Mouse (Mus musculus) megakaryocyte, embryonic 14.5 days (primary cell): ENCODE measurements around the gene Pnldc1. TPM values are rescaled to one million over a fixed set of nuclear protein-coding genes. Genes with fewer than 3 reads are reported as not detected.
"Not testable (repeated sequence)": the region's sequence is repeated elsewhere in the genome, so short reads cannot be mapped to it uniquely, and the experiment has no call there.

Experiments
- H3K27me3 ChIP-seq: replicated peaks from 2 replicates; pipeline ENCODE3; 2012; ENCODE audit warnings: inconsistent platforms
- H3K36me3 ChIP-seq: replicated peaks from 2 replicates; pipeline ENCODE3; 2012; ENCODE audit warnings: low read length, inconsistent platforms, mixed read lengths
- H3K4me1 ChIP-seq: 2 replicates; pipeline ENCODE4 v1.6.1; 2012; ENCODE audit warnings: inconsistent platforms
- H3K4me3 ChIP-seq: replicated peaks from 2 replicates; pipeline ENCODE3; 2012; ENCODE audit warnings: moderate library complexity, mild to moderate bottlenecking, inconsistent platforms
- H3K9me3 ChIP-seq: 2 replicates; pipeline ENCODE4 v1.6.1; 2012; ENCODE audit warnings: inconsistent platforms
- FLI1 ChIP-seq: IDR thresholded peaks from 2 replicates; pipeline ENCODE4 v1.6.1; 2012; ENCODE audit warnings: low read length, inconsistent platforms, mixed read lengths
- GATA1 ChIP-seq: IDR thresholded peaks from 3 replicates; pipeline ENCODE4 v1.6.1; 2012; ENCODE audit warnings: mixed read lengths, low read length, inconsistent platforms, borderline replicate concordance
- polyA plus RNA-seq: library from polyadenylated mRNA; stranded (reverse); fragments of >175 nt; gene quantifications from 2 replicates; pipeline ENCODE4 v1.2.3, GENCODE M21; 2012; ENCODE audit warnings: low replicate concordance; ENCODE audit not compliant: insufficient read depth

Gene Pnldc1
- polyA plus RNA-seq, 1 experiment: not detected

DNA sequence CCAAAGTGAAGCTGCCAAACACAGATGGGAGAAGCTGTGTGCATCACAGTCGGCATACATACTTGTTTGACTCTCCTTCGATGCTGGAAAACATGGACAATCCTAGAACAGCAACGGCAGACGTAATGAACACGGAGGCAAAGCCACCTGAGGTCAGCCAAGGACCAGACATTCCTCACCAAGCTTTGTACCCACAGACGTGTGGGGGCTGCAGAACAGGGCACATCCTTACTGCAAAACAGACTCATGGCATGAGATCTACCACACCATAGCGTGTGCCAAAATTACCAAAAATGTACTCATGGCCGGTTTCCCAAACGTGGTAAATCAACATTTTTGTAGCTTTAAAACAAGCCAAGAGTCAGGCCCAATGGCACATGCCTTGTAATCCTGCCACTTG lies 3.6 kb downstream of the Pnldc1 start:
- H3K4me1 ChIP-seq: no peaks in the 10 kb centered on the region; the same call in 1 of the 2 replicates
- H3K36me3 ChIP-seq: peaks cover 78% of the 10 kb centered on the region
- H3K9me3 ChIP-seq: no peaks in the 10 kb centered on the region
- TF ChIP-seq GATA1: no peak
- TF ChIP-seq FLI1: no peak
- no peak overlapping the region for H3K4me3 ChIP-seq
- no peaks in the 10 kb centered on the region for H3K27me3 ChIP-seq

DNA sequence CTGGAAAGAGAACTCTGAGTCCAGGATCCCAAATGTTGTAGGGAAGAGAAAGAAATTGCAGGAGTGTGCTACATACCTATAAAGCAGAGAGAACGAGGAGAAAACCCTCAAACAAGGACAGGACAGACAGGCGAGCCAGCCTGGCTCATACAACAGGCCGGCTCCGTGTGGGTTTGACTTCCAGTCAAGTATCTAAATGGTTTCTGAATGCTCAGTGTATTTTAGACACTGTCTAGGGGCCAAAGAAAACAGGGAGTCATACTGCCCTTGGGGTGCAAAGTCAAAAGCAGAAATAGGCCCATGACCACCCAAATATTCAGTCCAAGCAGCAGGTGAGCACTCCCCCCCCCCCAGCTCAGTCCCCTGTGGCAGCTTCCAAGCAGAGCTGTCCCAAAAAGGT lies 4.2 kb downstream of the Pnldc1 start:
- no peak for TF ChIP-seq FLI1
- TF ChIP-seq GATA1: no peak
- Histone ChIP-seq H3K9me3 (no peaks in the 10 kb centered on the region), H3K4me1 (no peaks in the 10 kb centered on the region; the same call in 1 of the 2 replicates), H3K36me3 (peaks cover 78% of the 10 kb centered on the region), H3K27me3 (no peaks in the 10 kb centered on the region), H3K4me3 (no peak overlapping the region)

DNA sequence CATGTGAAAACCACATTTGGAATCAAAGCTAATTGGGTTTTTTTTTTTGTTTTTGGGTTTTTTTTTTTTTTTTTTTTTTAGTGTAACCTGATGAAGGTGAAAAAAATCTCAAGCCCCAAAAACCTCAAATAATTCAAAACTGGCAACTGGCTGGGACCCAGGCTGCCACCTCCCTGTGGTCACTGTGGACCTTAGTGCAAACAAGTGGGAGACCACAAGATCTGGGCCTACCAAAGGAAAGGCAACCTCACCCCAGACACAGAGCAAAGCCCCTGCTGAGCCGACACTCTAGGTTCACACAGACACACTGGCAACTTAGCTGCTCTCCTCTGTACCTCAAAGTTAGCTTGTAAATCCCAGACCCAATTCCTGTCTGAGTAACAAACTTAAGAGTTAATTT lies 5.7 kb downstream of the Pnldc1 start:
- TF ChIP-seq GATA1 (no peak), FLI1 (no peak)
- Histone ChIP-seq H3K9me3 (no peaks in the 10 kb centered on the region), H3K27me3 (no peaks in the 10 kb centered on the region), H3K4me1 (no peaks in the 10 kb centered on the region; the same call in 1 of the 2 replicates), H3K36me3 (peaks cover 76% of the 10 kb centered on the region), H3K4me3 (no peak overlapping the region)

DNA sequence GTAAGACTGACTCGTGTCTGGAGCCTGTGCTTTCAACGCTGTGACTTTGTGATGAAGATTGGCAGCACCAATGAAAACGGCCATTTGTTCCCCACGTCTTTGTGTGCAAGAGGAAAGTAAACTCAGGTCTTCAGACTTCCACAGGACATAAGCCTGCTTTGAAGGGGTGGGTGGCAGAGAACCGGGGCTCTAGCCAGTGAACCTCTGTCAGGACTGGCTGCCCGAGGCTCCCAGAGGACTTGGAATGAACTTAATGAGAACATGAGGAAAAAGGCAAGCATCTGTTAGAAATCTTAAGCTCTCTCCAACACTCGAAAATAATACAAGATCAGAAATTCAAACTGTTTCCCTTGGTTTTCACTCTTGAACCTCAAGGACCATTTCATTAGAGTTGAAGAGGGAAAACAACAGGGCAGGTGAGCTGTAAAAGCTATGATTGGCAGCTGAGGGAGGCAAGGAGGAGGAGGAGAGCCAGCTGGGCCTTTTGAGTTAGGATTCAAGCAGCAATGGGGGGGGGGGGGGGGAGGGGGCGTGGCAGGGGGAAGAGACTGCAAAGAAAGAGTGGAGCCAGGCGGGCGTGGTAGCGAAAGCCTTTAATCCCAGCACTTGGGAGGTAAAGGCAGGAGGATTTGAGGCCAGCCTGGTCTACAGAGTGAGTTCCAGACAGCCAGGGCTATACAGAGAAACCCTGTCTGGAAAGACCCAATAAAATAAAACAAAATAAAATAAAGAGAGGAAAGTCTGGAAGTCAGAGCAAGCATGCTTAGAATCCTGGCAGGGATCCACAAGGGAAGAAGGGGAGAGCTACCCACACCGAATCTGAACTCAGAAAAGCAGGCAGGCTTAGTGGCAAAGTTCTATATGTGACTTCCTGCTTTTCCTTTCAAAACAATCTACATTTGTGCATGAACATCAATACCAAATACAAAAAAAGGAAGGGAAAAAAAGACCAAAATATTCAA lies 6.4 kb downstream of the Pnldc1 start:
- Histone ChIP-seq H3K9me3 (no peaks in the 10 kb centered on the region), H3K4me1 (no peaks in the 10 kb centered on the region; the same call in 1 of the 2 replicates), H3K27me3 (no peaks in the 10 kb centered on the region), H3K4me3 (no peak overlapping the region), H3K36me3 (peaks cover 76% of the 10 kb centered on the region)
- TF ChIP-seq FLI1 (no peak), GATA1 (no peak)

DNA sequence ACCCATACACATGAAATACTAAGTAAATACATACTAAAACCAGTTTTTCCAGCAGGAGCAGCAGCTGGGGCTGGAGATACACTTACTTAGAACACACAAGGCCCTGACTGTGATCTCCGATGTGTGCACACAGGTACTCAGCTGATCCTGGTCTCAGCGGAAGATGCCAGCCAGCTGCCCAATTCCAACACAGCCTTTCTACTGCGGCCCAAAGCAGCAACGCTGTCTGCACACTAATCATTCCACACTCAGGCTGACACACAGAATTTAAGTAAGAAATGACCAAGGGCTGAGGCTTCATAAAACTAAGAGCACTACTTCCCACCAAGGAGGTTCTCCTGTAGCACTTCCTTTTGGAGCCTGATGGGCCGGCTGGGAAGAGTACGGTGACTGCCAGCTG lies 7.7 kb downstream of the Pnldc1 start:
- Histone ChIP-seq H3K9me3 (no peaks in the 10 kb centered on the region), H3K36me3 (peaks cover 74% of the 10 kb centered on the region), H3K4me1 (no peaks in the 10 kb centered on the region; the same call in 1 of the 2 replicates), H3K4me3 (no peak overlapping the region), H3K27me3 (no peaks in the 10 kb centered on the region)
- no peak for TF ChIP-seq GATA1
- TF ChIP-seq FLI1: no peak

DNA sequence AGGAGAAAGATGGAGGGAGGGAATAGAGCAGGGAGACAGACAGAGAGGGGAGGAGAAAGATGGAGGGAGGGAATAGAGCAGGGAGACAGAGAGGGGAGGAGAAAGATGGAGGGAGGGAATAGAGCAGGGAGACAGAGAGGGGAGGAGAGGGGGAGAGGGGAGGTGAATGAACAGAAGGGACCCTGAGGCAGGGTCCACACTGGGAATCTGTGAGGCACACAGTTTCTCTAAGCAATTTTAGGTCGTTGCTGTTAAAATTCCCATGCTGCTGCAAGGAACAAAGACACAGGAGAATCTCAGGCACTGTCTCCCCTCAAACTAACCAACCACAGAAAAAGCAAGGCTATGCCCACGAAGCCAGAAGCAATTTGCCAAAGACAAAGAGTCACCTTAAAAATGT lies 11.4 kb downstream of the Pnldc1 start:
- H3K36me3 ChIP-seq: peaks cover 76% of the 10 kb centered on the region
- H3K27me3 ChIP-seq, H3K4me1 ChIP-seq, H3K4me3 ChIP-seq, H3K9me3 ChIP-seq: not testable (repeated sequence)

DNA sequence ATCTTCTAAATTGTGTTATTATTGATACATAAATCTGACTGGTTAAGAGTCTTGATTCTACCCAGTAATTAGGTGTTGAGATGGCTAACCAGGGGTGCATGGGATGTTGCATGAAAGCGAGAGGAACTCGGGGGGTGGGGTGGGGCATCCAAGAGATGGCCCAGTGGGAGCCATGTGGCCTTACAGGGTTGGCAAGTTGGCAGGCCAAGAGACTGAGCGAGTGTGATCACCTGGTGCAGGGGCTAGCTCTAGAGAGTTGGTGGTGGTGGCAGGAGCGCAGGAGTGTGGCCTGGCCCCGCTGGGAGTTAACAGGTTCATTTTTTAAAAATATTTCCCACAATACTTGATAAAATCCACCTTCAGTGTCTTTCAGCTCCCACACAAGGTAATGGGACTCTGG lies 12.4 kb downstream of the Pnldc1 start:
- Histone ChIP-seq H3K4me3 (no peak overlapping the region), H3K27me3 (no peaks in the 10 kb centered on the region), H3K36me3 (peaks cover 73% of the 10 kb centered on the region)

DNA sequence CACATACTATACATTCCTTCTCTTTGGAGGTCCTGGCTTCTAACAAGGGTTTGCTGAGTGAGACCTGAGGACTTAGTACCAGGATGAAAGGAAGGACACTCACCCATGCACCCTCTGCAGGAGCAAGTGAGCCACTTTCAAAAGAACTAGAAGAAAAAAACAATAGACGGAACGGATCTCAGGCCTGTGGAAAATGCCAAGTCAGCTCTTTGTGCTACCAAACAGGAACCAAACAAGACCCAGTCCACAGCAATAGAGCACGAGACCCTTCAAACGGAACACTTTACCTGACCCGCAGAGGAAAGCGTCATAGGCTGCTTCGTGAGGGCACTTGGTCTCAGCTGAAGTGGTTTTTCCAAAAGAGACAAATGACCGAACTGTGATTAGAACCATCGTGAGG lies 18.0 kb downstream of the Pnldc1 start:
- H3K9me3 ChIP-seq: no peaks in the 10 kb centered on the region
- H3K27me3 ChIP-seq: no peaks in the 10 kb centered on the region
- no peak for TF ChIP-seq FLI1
- no peak for TF ChIP-seq GATA1
- H3K4me3 ChIP-seq: no peak overlapping the region
- H3K4me1 ChIP-seq: no peaks in the 10 kb centered on the region
- peaks cover 86% of the 10 kb centered on the region for H3K36me3 ChIP-seq

More for the DNA sequence above, 12.4 kb downstream of the Pnldc1 start:
- Histone ChIP-seq H3K9me3 (no peaks in the 10 kb centered on the region), H3K4me1 (no peaks in the 10 kb centered on the region; the same call in 1 of the 2 replicates)
- TF ChIP-seq GATA1: no peak
- TF ChIP-seq FLI1: no peak

DNA sequence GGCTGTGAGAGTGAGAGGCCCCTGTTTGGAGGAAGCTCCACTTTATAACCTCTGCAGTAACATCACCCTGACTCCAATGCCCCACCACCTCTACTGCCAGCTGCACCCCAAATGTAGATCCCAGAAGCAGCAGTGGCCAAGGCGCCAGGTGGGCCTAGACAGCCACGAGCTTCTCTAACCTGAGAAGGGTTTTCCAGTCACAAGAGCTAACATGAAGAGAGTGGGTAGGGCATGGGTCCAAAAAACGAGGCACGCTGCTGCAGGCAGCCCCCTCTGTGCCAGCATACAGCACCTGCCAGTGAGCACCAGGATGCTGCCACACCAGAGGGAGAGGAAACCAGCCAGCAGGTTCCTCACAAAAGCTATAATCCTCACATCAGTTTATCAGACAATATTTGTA lies 19.0 kb downstream of the Pnldc1 start:
- Histone ChIP-seq H3K27me3 (no peaks in the 10 kb centered on the region), H3K4me1 (no peaks in the 10 kb centered on the region), H3K36me3 (peaks cover 79% of the 10 kb centered on the region), H3K4me3 (no peak overlapping the region), H3K9me3 (no peaks in the 10 kb centered on the region)
- TF ChIP-seq FLI1 (no peak), GATA1 (no peak)

DNA sequence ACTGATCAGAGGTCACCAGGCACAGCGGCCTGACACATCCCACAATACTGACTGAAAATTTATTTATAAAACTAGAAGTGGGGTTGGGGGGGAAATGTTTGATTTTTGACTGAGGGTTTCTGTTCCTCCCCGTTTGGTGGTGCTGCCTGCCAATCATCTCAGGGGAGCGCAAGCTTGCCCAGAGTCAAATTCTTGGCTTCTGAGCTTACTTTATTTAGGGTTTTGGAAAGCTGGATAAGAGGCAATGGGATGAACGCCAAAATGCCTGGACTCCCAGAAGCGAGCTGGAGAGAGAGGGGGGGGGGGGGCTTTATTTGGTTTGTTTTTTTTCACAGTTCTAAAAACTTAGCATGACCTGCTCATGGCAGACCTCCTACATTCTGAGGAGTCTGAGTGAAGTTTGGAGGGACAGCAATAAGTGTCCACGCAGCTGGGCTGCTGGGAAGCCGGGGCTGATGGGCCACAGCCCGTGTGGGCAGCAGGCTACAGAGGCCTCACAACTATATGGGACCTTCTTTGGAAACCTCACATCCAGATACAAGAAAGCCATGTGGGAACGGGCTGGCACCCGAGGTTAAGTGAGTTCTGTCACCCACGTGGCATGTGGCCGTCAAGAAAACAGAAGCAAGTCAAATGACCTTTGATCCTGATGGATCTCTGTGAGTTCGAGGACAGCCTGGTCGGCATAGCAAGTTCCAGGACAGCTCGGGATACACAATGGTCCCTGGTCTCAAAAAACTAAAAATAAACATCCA lies 22.8 kb downstream of the Pnldc1 start:
- Histone ChIP-seq H3K4me1 (0 out of 2 replicates have a peak, but pooled peaks cover 3% of the 10 kb centered on the region), H3K4me3 (no peak overlapping the region), H3K9me3 (no peaks in the 10 kb centered on the region), H3K27me3 (peaks cover 2% of the 10 kb centered on the region), H3K36me3 (peaks cover 48% of the 10 kb centered on the region)
- no peak for TF ChIP-seq FLI1
